Mouse (Mus musculus): Measurements from ENCODE around the gene Mafk. TPM values are rescaled to one million over a fixed set of nuclear protein-coding genes. Genes with fewer than 3 reads are reported as not detected.

The Mafk gene
- polyA plus RNA-seq (2015; fragmentation: Nextera tagmentation; extraction: Ambion mirVana), result 7.5 and 9.7 TPM in 2 replicates

DNA sequence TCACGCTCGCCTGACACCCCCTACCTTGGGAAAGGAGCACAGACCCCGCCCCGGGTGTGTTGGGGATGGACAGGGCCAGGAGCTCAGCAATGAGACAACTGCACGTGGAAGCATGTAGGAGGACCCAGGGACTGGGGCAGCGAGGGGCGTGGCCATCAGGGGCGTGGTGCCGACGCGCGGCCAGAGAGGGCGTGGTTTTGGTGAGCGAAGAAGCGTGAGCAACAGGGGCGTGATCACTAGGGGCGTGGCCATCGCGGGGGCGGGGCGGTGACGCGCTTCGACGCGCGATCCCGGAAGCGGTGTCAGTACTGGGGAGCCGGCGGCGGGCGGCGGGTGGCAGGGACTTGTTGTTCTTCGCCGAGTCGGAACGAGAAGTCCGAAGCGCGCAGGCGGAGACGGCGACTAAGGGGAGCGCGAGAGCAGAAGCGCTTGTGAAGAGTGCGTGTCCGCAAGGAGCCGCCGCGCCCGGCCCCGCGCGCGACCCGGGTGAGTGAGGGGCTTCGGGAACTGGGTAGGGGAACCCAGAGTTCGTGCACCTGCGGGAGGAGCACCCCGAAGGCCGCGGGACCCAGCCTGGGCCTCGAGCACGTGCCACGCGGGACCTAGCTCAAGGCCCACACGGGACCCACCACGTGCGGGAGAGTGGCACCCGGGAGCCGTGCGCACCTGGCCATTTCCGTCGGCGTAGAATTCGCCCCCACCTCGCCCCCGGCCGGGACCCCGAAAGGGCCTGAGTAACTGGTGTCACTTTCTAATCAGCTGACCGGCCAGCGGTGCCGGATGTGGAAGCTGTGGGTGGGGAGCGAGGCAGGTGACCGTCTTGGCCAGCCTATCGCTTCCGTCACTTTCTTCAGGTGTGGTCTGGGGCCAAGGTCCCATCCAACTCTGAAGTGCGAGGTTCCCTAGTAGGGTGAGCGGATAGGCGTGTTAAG, at the start of gene Mafk:
Mafk (plus strand) TSS at position 287 of the 932 bp plus-strand sequence.

DNA sequence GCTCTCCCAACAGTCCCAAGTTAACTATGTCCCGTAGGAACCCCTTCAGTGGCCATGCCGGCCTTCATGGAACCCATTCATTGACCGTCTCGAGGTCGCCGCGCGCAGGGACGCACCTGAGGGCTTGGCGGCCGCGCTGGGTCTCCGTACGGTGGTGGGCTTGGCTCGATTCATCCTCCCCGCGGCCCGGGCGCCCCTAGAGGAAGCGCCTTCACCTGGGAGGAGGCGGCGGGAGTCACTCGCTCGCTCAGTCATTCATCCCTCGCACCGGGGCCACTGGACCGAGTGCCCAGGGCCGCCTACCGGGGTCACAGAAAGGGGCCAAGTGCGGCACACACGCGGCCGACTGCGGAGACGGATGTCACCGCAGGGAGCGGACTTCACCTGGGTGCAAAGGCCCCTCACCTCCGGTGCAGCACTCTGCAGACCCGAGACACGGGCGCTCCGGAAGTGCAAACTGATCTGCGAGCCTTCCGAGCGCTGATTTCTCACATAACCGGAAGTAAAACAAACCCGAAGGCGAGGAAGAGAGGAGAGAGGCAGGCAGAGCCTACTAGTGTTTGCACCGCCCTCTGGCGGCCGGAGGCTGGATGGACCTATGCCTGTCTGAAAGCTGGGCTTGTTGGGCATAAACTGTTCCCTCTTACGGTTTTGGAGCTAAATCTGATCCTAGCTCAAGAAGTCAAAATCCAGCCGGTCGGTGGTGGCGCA, 15.9 kb upstream of the Mafk start, which contains the start of gene Ints1:
Ints1 (minus strand) TSS at position 459 of the 711 bp plus-strand sequence.

DNA sequence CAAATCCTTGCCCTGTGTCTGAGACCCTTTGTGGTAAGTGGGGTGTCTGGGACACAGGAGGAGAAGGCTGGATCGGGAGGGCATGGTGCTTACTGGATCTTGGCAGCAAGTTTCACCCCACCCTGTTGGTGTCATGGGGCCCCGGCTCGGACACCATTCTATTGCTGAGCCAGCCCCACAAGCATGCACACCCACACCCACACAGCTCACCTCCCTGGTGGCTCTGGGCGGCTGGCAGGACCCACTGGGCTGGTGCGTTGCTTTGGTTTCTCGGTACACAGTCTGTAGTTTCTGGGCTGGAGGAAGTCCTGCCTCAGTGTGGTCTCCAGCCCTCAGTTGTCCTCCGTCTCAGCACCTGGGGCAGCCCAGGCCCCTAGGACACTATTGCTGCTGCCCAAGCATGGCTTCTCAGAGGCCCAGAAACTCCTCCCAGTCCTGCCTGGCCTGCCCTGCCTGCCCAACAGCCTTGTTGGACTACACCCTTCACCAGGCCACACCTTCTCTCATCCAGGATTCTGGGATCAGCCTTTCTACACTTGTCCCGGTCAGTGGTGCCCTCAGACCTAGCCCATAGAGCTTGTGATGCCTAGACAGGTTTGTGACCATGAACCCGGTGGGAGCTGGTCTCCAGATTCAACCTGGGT, 28.3 kb downstream of the Mafk start, which contains the start of gene Tmem184a:
Tmem184a (minus strand) TSS at position 380 of the 644 bp plus-strand sequence.

DNA sequence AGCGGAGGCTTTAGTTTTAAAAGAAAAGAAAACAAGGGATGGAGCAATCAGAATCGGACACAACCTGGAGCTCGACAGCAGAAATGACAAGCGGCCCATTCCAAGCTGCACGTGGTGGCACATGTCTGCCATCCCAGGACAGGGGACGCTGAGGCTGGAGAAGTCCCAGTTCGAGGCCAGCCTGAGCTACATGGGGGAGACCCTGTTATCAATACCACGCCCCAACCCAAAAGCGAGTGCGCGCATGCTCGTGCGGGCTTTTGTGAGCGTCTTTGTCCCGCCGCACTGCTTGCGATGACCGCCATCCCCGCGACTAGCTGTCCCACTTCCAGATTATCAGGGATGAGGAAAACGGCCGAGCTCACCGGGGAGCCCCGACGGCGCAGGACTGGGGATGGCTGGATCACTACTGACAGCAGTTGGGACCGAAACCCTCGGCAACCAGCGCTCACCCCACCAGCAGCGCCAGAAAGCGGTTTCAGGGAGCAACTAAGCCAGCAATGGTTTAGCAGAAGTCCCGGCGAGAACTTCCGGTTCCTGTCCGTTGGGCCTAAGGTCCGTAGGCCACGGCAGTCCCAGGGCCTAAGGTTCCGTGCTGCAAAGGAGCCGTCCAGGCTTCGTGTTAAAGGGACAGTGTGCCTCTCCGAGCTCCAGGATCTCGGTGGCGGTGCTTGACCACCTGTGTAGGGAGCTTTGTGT, 35.2 kb downstream of the Mafk start, which contains the start of the genes Gm26938 and Psmg3:
Gm26938 (minus strand) TSS at position 51 of the 699 bp plus-strand sequence.
Psmg3 (minus strand) TSS at position 529 of the 699 bp plus-strand sequence.

Small RNAs within 50 kb of the gene (microRNA-seq; reads per million reads assigned to microRNA genes)
- gene Mir7037, result not detected

Other genes with a start within 250 kb of the Mafk start
- gene Uncx, start 248.0 kb upstream of the Mafk start, polyA plus RNA-seq (2015; fragmentation: Nextera tagmentation; extraction: Ambion mirVana), result 16.0 and 19.6 TPM in 2 replicates
- gene Micall2, start 55.2 kb upstream of the Mafk start, polyA plus RNA-seq (2015; fragmentation: Nextera tagmentation; extraction: Ambion mirVana), result 6.6 and 7.1 TPM in 2 replicates
- 26.2 and 28.9 TPM in 2 replicates for gene Ints1, start 15.8 kb upstream of the Mafk start, polyA plus RNA-seq (2015; fragmentation: Nextera tagmentation; extraction: Ambion mirVana)
- 0.21 and 0.22 TPM in 2 replicates for gene Tmem184a, start 28.4 kb downstream of the Mafk start, polyA plus RNA-seq (2015; fragmentation: Nextera tagmentation; extraction: Ambion mirVana)
- not detected in 2 replicates for gene Gm26938, start 34.9 kb downstream of the Mafk start, polyA plus RNA-seq (2015; fragmentation: Nextera tagmentation; extraction: Ambion mirVana)
- 65.9 and 67.0 TPM in 2 replicates for gene Psmg3, start 35.4 kb downstream of the Mafk start, polyA plus RNA-seq (2015; fragmentation: Nextera tagmentation; extraction: Ambion mirVana)
- gene Elfn1, start 116.4 kb downstream of the Mafk start, polyA plus RNA-seq (2015; fragmentation: Nextera tagmentation; extraction: Ambion mirVana), result 5.8 and 8.4 TPM in 2 replicates

Measured in neural tube, postnatal 0 days (tissue).